19 mouse cellular contexts compared by ENCODE assay signal in the genomic region with DNA sequence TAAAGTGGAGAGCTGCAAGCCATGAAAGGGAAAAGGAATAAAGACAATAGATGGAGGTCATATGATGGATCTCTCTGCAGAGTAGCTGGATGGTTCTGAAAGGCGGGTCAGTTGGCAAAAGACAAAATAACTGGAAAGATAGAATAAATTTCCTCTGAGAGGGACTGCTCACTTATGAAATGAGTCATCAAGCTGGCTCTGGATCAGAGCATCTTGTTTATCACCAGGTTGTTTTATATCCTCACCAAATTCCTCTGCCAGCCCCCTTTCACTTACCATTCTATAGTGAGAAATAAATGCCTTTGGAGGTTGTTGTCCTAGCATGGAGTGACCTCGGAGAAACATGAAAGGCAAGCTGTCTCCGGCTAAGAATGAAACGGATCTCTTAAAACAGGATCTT.
DNase-seq lines count a peak whose midpoint lies in the region; TF ChIP-seq lines count a peak whose summit lies in the region.
"Had no signal": no experiment of that assay in that cellular context is flagged by ENCODE, and none has a peak within 500 bp of the region (broad histone marks: within the 10 kb centered on the region; RNA-seq: fewer than 3 reads in every experiment).

No protein-coding gene starts in this region.

- peaks cover 6% of the 10 kb centered on the region for H3K4me1 ChIP-seq in cortical plate, adult 2 months (ENCODE audit: control insufficient read depth, insufficient read depth, low read length)
- H3K4me1 ChIP-seq: embryonic facial prominence, embryonic 15.5 days; heart, embryonic 12.5 days; intestine, embryonic 15.5 days had no signal

- peak overlapping the region; percentile 80 for H3K27ac ChIP-seq in layer of hippocampus, adult 2 months
- peak overlapping the region; percentile 52 for H3K27ac ChIP-seq in cortical plate, adult 2 months (ENCODE audit: insufficient read depth, low read length)
- H3K27ac ChIP-seq: embryonic facial prominence, embryonic 15.5 days; forebrain, embryonic 10.5 days; gastrocnemius, adult 2 months; hindbrain, embryonic 10.5 days; hindbrain, embryonic 14.5 days; intestine, embryonic 15.5 days had no signal

- peak; percentile 51 for DNase-seq in adrenal gland, adult 2 months
- no peak for DNase-seq in adrenal gland, adult 18-20 months (ENCODE audit: low spot score in 2 of 2)
- DNase-seq in layer of hippocampus, adult 2 months (ENCODE audit: low spot score in 2 of 2) = no peak
- DNase-seq in layer of hippocampus, adult 9-10 months (ENCODE audit: low spot score) = no peak
- DNase-seq in right cerebral cortex, postnatal 25 days = peak; percentile 13
- DNase-seq in right cerebral cortex, postnatal 14 days = no peak
- no peak for DNase-seq in ovary, postnatal 36 days (ENCODE audit: low spot score)
- DNase-seq: cerebellum, postnatal 10 days; embryo, embryonic 11 days; gastrocnemius, adult 2 months; gastrocnemius, postnatal 25 days had no signal

- H3K4me3 ChIP-seq in layer of hippocampus, adult 2 months = no peak overlapping the region
- H3K4me3 ChIP-seq in cortical plate, adult 2 months (ENCODE audit: insufficient read depth, low read length) = no peak overlapping the region
- H3K4me3 ChIP-seq: embryonic facial prominence, embryonic 15.5 days; erythroblast, embryonic 14.5 days; forebrain, embryonic 10.5 days; gastrocnemius, adult 2 months; heart, embryonic 12.5 days; hindbrain, embryonic 10.5 days; intestine, embryonic 15.5 days had no signal

- TF ChIP-seq POLR2A in cortical plate, adult 2 months (IDR thresholded peaks at IDR 0.05; ENCODE audit: extremely low read depth, insufficient read depth, low read length) = no peak

- TF ChIP-seq CTCF in layer of hippocampus, adult 2 months (conservative IDR thresholded peaks at IDR 0.05) = no peak
- no peak for TF ChIP-seq CTCF in cortical plate, adult 2 months (IDR thresholded peaks at IDR 0.05; ENCODE audit: extremely low read depth, insufficient read depth, low read length)

Comparison
In these comparisons a context has a peak if more than half of its experiments do, and no peak if none do; other contexts are left out.
1. DNase-seq: peak in adrenal gland, adult 2 months (single experiment) and right cerebral cortex, postnatal 25 days (single experiment); none in adrenal gland, adult 18-20 months (0 of 2), layer of hippocampus, adult 2 months (0 of 2), layer of hippocampus, adult 9-10 months (single experiment), right cerebral cortex, postnatal 14 days (single experiment) and ovary, postnatal 36 days (single experiment).